Mouse (Mus musculus) adrenal gland, postnatal 25 days (tissue): ENCODE results near the gene Pxmp4. TPM values are rescaled to one million over a fixed set of nuclear protein-coding genes. Genes with fewer than 3 reads are reported as not detected.
A peak's percentile ranks its signal among the peaks of the same experiment; 100 is the strongest.

Experiments
- DNase-seq: peaks from one replicate; pipeline ENCODE4 v3.0.0; 2021; ENCODE audit warnings: mixed read lengths
- total RNA-seq: library from RNA; stranded (reverse); gene quantifications from 2 replicates; pipeline ENCODE4 v1.2.3, GENCODE M21; 2021

Pxmp4 gene
- total RNA-seq, 1 experiment from 2014 or later = 32.7 TPM

DNA sequence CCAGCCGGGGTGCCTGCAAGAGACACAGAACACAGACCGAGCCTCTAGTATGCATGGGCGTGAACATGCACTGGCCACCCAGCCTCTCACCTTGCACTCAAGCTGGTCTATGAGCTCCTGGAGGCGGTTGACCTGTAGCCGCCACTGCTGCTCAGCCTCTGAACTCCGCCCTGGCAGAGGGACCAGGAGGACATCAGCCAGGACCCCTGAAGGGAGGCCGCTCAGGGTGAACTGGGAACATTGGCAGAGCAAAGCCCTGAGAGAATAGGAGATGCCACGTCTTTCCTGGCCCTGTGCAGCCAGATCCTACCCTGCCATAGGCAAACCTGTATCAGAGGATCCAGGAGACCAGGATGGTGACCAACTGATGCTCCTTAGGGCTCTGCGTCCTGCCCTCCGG lies 56.8 kb downstream of the Pxmp4 start, which contains the start of gene 1700003F12Rik:
Gene 1700003F12Rik, plus strand, starts transcription at position 375 of the 400 bp plus-strand sequence.
- no peak for DNase-seq

DNA sequence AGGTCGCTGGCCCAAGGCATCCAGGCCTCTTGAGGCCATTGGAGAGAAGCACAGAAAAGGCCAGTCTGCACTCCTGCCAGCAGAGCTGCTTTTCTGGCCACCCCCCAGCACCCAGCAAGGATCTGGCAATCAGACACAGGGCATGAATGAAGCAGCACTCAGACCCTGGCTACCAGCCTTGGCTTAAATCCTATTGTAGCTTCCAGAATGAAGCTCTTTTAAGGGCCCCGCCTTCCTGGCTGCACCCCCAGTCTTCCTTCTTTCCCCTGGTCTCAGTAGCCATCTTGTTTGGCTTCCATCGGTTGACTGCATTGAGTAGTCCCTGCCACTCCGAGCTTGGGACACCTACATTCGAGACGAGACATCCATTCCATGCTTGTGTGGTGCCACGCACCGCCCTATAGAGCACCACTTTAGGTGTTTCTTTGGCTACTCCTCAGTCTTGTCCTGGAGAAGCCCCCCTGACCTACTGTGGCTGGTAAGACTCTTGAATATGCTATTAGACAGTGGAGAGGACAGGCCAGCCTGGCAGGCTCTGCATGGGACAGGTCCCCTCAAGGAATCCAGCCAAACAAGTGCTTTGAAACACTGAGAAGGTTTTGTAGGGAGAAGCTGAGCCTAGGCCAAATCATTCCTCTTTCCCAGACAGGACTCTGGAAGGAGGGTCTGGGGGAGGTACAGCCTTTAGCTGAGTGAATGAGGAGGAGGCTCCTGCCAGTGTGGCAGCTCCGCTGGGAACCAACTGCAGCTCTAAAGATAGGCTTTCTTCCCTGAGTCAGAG lies 59.8 kb downstream of the Pxmp4 start:
- peak; percentile 56 for DNase-seq

DNA sequence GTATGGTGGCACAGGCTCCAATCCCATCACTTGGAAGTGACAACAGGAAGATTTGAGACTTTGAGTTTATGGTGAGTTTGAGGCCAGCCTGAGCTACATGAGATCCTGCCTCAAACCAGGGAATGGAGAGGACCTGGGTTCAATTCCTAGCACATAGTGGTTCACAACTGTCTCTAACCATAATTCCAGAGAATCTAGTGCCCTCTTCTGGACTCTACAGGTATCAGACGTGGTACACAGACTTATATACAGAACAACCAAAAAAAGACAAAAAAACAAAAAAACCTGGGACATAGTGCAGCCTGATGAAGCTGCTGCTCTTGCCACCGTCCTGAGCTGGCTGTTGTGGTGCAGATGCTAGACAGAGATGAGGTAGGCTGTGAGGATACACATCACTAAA lies 61.9 kb downstream of the Pxmp4 start:
- DNase-seq = no peak

DNA sequence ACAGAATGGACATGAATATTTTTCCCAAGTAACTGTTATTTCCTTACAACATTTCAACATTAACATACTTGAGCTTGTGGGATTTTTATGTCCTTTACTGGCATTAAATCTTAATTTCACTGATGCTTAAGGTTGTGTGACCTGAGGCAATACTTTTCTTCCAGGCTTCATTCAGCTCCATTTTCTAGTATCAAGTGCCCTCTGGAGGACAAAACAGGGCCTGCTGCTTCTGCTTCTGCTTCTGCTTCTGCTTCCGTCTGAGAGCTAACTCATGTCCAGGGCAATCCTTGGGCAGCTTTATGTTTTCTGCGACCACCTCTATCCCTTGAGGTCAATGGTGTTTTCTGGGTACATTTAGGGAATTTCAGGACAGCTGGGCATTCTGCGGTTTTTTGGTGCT lies 63.8 kb downstream of the Pxmp4 start:
- DNase-seq = no peak

DNA sequence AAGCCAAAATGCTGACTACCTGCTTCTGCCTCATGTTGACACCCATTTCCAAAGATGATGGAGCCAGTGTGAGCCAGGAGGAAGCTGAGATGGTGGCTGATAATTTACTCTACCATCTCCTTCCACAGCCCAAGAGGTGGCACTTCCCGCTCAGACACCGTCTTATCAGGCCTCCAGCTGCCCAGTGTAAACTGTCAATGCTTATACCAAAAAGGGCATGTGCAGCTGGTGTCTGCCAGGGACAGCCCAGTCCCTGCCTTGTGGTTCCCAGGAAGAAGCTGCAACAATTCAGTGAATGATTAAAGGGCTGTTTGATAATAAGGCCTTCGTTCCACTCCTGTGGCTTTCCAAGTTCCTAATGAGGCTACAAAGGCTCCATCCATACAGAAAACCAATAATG lies 64.8 kb downstream of the Pxmp4 start:
- no peak for DNase-seq

DNA sequence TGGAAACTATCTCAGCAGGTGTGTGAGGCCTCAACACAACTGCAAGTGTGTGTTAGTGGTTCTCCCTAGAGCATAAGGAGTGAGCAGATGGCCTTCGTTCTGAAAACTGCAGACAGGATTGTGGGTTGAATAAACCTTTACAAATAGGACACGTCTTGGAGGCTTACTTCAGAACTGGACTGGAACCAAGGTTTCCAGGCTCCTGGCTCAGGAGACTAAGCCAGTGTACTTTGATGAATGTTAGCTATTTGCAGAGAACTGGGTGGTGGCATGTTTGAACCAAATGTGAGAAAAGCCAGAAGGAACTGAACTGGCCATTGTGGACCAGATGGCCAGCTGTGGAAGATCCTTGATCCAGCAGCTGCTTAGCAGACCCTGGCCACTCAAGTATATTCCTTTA lies 65.2 kb downstream of the Pxmp4 start:
- DNase-seq = no peak

Other genes with a start within 250 kb of the Pxmp4 start
- 12.4 and 18.2 TPM in 2 replicates for gene Cdk5rap1, start 230.7 kb downstream of the Pxmp4 start, total RNA-seq
- 21.9 and 24.7 TPM in 2 replicates for gene Snta1, start 195.6 kb downstream of the Pxmp4 start, total RNA-seq
- gene Cbfa2t2, start 167.2 kb downstream of the Pxmp4 start, total RNA-seq = 40.7 and 50.1 TPM in 2 replicates
- not detected in 2 replicates for gene 1700003F12Rik, start 56.6 kb downstream of the Pxmp4 start, total RNA-seq
- 0.21 TPM in 1 of 2 replicates, not detected in the other for gene Actl10, start 51.9 kb downstream of the Pxmp4 start, total RNA-seq
- gene Necab3, start 44.8 kb downstream of the Pxmp4 start, total RNA-seq = 2.0 and 2.1 TPM in 2 replicates
- gene E2f1, start 33.8 kb downstream of the Pxmp4 start, total RNA-seq = 11.2 and 13.2 TPM in 2 replicates
- gene Zfp341, start 9.6 kb upstream of the Pxmp4 start, total RNA-seq = 3.3 and 3.6 TPM in 2 replicates
- gene 4930519P11Rik, start 9.7 kb upstream of the Pxmp4 start, total RNA-seq = 1.2 TPM in 1 of 2 replicates, not detected in the other
- 221 and 247 TPM in 2 replicates for gene Chmp4b, start 48.0 kb upstream of the Pxmp4 start, total RNA-seq
- not detected in 2 replicates for gene Gm14214, start 166.3 kb upstream of the Pxmp4 start, total RNA-seq
- gene Raly, start 187.4 kb upstream of the Pxmp4 start, total RNA-seq = 196 and 201 TPM in 2 replicates
- not detected in 2 replicates for gene a, start 187.7 kb upstream of the Pxmp4 start, total RNA-seq